Mouse (Mus musculus) MEL (cell line): ENCODE results near the gene Nptx1.

Source experiments
- CHD1 ChIP-seq: IDR thresholded peaks from 2 replicates; pipeline ENCODE4 v1.6.1; 2012; ENCODE audit warnings: low read depth, mild to moderate bottlenecking, inconsistent platforms, low read length, improper control_type of control experiment
- CTCF ChIP-seq, 3 experiments: IDR thresholded peaks in 2 of 3; conservative IDR thresholded peaks in 1 of 3; 2 replicates each; pipeline ENCODE4 v1.5.1; 2011 to 2012; ENCODE audit warnings: low read length in 3 of 3, low read depth in 2 of 3, mild to moderate bottlenecking in 2 of 3, improper control_type of control experiment in 1 of 3, inconsistent platforms in 1 of 3, mixed read lengths in 1 of 3, moderate library complexity in 1 of 3; ENCODE audit not compliant: control insufficient read depth in 1 of 3, insufficient read depth in 1 of 3, poor library complexity in 1 of 3, severe bottlenecking in 1 of 3
- E2F4 ChIP-seq: IDR thresholded peaks from 2 replicates; pipeline ENCODE4 v1.6.1; 2011; ENCODE audit warnings: low read depth, low read length, improper control_type of control experiment, borderline replicate concordance
- KAT2A ChIP-seq: conservative IDR thresholded peaks from 2 replicates; pipeline ENCODE4 v1.6.1; 2012; ENCODE audit warnings: low read depth, low read length, improper control_type of control experiment, inconsistent platforms
- MAFK ChIP-seq: IDR thresholded peaks from 2 replicates; pipeline ENCODE4 v1.6.1; 2011; ENCODE audit warnings: low read depth, mild to moderate bottlenecking, low read length, improper control_type of control experiment, borderline replicate concordance
- MYB ChIP-seq: IDR thresholded peaks from 2 replicates; pipeline ENCODE4 v1.6.1; 2011; ENCODE audit warnings: mild to moderate bottlenecking, low read depth, low read length, improper control_type of control experiment
- POLR2AphosphoS2 ChIP-seq: IDR thresholded peaks from 2 replicates; pipeline ENCODE4 v1.6.1; 2011; ENCODE audit warnings: low read length, improper control_type of control experiment
- SMC3 ChIP-seq: IDR thresholded peaks from 2 replicates; pipeline ENCODE4 v1.6.1; 2011; ENCODE audit warnings: low read depth, low read length, improper control_type of control experiment

DNA sequence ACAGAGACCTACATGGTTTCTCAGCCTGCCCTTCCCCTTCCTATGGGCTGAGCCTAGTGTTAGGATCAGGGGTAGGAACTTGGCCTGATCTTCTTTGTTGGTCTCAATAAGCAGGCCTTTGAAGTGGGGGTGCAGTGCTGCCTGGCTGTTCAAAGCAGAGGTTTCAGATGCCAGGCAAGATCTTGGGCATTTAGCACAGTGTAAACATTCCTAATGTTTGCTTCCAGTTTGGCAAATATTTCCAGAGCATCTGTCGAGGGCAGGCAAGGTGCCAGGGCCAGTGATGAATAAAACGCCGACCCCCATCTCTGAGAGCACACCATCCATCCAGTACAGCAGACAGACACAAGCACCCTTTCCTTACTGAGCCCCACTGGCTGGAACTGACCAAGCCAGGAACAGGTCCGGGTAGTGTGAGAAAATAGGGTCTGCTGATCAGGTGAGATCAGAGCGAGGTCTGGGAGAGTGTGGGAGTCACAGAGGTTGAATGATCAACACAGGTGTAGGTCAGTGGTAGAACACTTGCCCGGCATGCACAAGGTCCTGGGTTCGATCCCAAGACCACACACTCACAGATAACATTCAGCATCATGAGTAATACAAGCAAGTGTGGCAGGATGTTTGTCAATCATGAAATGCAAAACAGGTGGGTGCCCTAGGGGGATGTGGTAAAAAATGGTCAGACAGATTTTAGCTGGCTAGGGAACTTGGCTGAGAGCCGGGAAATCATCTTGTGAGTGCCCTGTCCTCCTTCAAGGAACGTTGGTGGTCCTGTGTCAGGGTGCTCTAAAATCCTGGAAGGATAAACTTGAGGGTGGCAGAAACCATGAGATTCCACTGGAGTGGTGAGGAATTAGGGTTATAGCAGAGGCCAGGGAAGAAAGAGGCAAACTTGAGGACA lies 5.6 kb upstream of the Nptx1 start:
- TF ChIP-seq CTCF (IDR thresholded peaks at IDR 0.05 in 2 of 3, conservative IDR thresholded peaks at IDR 0.05 in 1 of 3; ENCODE audit: control insufficient read depth in 1 of 3, insufficient read depth in 1 of 3, low read depth in 2 of 3, low read length in 3 of 3, poor library complexity in 1 of 3, severe bottlenecking in 1 of 3): no peak
- no peak for TF ChIP-seq SMC3
- TF ChIP-seq E2F4: no peak
- TF ChIP-seq MAFK: no peak
- no peak for TF ChIP-seq CHD1
- TF ChIP-seq MYB: no peak
- no peak for TF ChIP-seq POLR2AphosphoS2
- TF ChIP-seq KAT2A: no peak
